Mouse (Mus musculus) brain, embryonic 18.5 days (tissue): ENCODE measurements around the gene Prkar2b.
A peak's percentile ranks its signal among the peaks of the same experiment; 100 is the strongest.
"Not testable (repeated sequence)": the region's sequence is repeated elsewhere in the genome, so short reads cannot be mapped to it uniquely, and the experiment has no call there.

Source experiments
- DNase-seq: peaks from one replicate; pipeline ENCODE4 v3.0.0-alpha.2; 2012; ENCODE audit warnings: low read depth, low spot score

Prkar2b gene

GRCm38 (mm10) chr12:32011128-32011527, 50.0 kb downstream of the Prkar2b start:
- DNase-seq = no peak

GRCm38 (mm10) chr12:32009985-32010369, 51.1 kb downstream of the Prkar2b start:
- DNase-seq = not testable (repeated sequence)

GRCm38 (mm10) chr12:32009267-32009984, 51.7 kb downstream of the Prkar2b start:
- no peak for DNase-seq

GRCm38 (mm10) chr12:32008728-32009127, 52.4 kb downstream of the Prkar2b start:
- DNase-seq = no peak

- DNase-seq = no peak
Measured at GRCm38 (mm10) chr12:32007646-32008045, 53.5 kb downstream of the Prkar2b start.

- DNase-seq = no peak
Measured at GRCm38 (mm10) chr12:32007040-32007439, 54.1 kb downstream of the Prkar2b start.

GRCm38 (mm10) chr12:32006391-32006929, 54.6 kb downstream of the Prkar2b start:
- no peak for DNase-seq

GRCm38 (mm10) chr12:32000464-32000863, 60.6 kb downstream of the Prkar2b start:
- DNase-seq = no peak

- peak; percentile 63 for DNase-seq
Measured at GRCm38 (mm10) chr12:31998706-31999105, 62.4 kb downstream of the Prkar2b start.

GRCm38 (mm10) chr12:31997328-31997878, 63.7 kb downstream of the Prkar2b start:
- no peak for DNase-seq

GRCm38 (mm10) chr12:31996877-31997276, 64.2 kb downstream of the Prkar2b start:
- DNase-seq = no peak

- no peak for DNase-seq
Measured at GRCm38 (mm10) chr12:31990575-31990974, 70.5 kb downstream of the Prkar2b start.

- no peak for DNase-seq
Measured at GRCm38 (mm10) chr12:31989726-31990125, 71.4 kb downstream of the Prkar2b start.

GRCm38 (mm10) chr12:31986463-31986862, 74.6 kb downstream of the Prkar2b start:
- no peak for DNase-seq

GRCm38 (mm10) chr12:31985738-31986137, 75.4 kb downstream of the Prkar2b start:
- DNase-seq = no peak

GRCm38 (mm10) chr12:31984664-31985063, 76.4 kb downstream of the Prkar2b start:
- no peak for DNase-seq

- no peak for DNase-seq
Measured at GRCm38 (mm10) chr12:31984206-31984605, 76.9 kb downstream of the Prkar2b start.

- DNase-seq = no peak
Measured at GRCm38 (mm10) chr12:31983769-31984168, 77.3 kb downstream of the Prkar2b start.

- DNase-seq = no peak
Measured at GRCm38 (mm10) chr12:31983238-31983637, 77.9 kb downstream of the Prkar2b start.

GRCm38 (mm10) chr12:31977613-31978195, 83.4 kb downstream of the Prkar2b start:
- DNase-seq = no peak

- no peak for DNase-seq
Measured at GRCm38 (mm10) chr12:31976544-31976943, 84.6 kb downstream of the Prkar2b start.

- DNase-seq = no peak
Measured at GRCm38 (mm10) chr12:31973473-31974172, 87.5 kb downstream of the Prkar2b start.
